Mouse (Mus musculus): Measurements from ENCODE around the gene Cryab. TPM values are rescaled to one million over a fixed set of nuclear protein-coding genes. Genes with fewer than 3 reads are reported as not detected.

Gene Cryab
- 1.1 TPM in 1 of 2 replicates, not detected in the other for polyA plus RNA-seq (2012; ENCODE audit: low replicate concordance)

DNA sequence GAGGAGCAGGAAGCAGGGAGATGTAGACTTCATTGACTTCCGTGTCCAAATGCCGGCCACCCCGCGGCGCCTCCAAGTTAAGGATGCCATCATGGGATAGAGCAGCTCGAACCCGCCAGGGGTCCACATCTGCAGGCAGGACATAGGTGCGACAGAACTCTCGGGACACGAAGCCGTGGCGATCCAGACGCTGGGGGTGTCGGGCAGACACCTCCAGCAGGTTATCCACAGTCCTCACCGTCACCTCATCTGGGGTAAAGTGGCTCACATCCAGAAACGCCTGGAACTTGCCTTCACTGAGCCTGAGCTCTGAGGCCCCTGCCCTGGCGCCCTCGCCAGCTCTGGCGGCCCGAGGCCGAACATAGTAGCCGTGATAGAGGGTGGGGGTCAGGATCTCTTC, at the start of gene Cryab:
Cryab (plus strand) TSS at position 3 of the 400 bp plus-strand sequence.

DNA sequence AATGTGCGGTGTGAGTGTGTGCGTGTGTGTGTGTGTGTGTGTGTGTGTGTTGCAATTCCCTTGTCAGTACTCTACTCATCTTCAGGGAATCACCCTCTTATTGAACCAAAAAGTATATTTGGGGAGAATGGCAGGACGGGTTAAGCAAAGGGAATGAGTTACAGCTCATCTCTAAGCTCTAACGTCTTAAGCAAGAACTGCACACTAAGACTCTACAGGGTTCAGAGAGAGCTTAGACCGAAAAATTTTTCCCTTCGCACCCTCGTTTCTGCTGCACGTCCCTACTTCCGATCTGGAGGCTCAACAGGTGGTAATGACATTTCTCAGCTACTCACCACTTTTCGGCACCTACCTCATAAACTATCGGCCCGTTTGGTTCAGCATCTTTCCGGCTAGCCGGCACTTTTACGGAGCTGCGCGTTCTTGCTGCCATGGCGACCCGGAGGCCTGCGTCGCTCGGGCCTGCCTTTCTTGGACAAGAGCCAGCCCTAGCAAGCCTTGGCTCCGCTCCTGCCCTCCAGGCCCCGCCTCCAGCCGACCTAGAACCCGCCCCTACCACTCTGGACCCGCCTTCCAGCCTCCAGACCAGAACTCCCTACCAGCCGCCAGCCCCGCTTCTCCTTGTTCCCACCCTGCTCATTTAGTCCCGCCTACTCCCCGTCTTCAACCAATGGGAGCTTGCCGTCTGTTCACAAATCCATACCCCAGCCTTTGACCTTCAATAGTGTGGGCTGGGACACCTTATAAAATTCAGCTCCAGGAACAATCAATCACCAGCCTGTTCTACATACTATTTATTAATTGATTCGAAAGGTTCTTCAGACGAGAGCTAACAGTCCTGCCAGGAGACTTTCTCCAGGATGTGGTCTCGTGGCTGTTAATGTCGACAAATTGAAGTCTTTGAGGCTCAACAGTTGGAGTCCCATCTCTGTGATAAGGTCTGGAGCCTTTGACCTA, 11.9 kb upstream of the Cryab start, which contains the start of gene Dixdc1:
Dixdc1 (minus strand) TSS at position 604 of the 957 bp plus-strand sequence.

DNA sequence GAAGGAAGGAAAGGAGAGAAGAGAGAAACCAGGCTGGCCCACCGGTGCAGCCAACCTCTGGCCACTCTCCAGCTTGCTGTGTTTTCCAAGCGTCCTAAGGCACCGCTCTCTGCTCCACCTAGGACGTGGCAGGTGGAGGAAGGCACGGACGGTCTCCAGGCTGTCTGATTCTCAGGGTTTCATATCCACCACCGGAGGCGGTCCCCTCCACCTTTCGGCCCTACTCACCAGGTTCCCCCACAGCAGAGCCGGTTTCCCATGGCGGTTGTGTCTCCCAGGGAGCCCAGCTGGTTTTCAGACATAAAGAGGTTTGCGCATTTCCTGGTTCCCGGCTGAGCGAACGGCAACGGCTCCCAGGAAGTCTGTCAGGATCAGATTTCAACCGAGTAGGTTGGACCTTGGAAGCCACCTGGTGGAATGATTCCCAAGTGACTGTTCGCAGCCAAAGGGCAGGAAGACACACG, 4.9 kb upstream of the Cryab start, which contains the start of gene 2310030G06Rik:
2310030G06Rik (minus strand) TSS at position 323 of the 464 bp plus-strand sequence.

DNA sequence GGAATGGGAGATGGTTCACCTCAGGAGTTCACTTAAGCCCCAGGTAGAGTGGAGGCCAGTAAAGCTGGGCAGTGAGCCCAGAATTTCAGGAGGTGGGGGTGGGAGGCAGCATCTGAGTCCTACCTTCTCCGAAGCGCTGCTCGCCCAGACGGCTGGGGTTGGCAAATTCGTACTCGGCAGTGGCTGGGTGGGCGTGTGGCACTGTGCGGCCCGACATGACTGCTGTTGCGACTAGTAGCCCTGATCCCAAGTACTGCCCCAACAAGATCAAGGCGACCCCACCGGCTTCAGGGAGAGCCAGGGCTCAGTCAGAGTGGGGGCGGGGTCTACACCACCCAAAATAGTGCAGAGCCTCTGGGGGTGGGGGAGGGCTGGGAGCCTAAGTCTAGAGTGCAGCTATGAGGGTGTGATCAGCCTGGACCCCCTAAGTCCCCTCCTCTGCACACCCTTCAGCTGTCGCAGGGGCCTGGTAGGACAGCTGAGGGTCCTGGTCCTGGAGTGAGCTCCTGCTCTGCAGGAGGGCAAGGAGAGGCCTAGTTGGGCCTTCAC, 1.0 kb downstream of the Cryab start, which contains the start of gene Hspb2:
Hspb2 (minus strand) TSS at position 301 of the 549 bp plus-strand sequence.

DNA sequence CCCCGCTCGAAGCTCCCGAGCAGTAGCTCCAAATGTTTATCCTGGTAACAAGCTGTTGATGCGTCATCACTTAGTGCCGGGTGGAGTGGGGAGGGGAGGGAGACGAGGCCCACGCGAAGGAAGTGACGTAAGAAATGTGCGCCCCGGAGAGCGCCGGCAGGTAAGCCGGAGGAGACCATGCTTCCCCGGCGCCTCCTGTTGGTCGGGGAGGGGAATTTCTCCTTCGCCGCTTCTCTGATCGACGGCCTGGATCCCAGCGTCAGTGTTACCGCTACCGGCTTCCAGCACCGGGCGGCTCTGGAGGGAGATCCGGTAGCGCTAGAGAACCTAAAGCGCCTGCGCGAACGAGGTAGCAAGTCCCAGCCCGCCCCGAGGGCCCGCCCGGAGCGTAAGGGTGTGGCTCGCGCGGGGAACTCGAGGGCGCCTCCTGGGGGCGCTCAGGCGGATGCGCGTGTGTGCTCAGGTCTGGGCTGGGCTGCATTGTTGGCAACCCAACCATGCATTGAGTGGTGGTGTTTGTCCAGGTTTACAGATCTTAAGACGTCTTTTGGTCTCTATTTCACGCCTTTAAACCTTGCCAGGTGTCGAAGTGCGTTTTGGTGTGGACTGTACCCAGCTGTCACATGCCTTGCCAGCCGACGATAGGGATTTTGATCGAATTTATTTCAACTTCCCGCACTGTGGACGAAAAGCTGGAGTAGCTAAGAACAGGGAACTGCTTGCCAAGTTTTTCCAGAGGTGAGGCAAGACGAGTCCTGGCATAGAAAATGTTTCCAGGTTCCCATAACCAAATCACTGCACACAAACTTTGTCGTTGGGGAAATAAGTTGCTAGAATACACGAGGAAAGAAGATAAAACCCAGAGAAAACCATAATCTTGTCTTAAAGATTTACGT, 17.2 kb downstream of the Cryab start, which contains the start of gene Fdxacb1:
Fdxacb1 (plus strand) TSS at position 130 of the 896 bp plus-strand sequence.

DNA sequence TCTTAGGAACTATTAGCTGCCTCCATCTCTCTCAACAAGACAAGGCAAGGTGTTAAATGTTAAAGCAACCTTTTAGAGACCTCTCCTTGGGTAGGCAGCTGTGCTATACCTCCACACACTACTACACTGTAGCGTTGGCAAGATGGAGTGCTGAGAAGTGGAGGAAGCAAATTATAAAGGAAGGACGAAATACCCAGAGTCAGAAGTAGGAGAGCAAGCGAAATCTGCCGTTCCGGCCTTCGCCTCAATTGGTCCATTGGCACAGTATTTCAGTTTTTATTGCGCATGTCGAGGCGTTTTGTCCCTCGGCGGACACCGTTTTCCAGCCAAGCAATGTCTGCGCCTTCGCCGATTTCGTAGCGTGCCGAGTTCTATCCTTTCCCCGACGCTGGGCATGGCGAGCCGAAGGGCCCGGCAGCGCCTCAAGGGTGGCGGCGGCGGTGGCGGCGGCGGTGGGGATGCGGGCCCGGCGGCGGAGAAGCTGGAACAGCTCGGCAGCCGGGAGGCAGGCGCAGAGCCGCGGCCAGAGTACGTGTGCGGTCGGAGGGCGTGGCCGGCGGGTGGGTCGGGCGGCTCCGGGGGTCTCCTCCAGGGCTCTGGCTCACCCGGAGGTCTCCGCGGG, 24.0 kb downstream of the Cryab start, which contains the start of the genes Alg9 and 1110032A03Rik:
Alg9 (plus strand) TSS at position 29 of the 622 bp plus-strand sequence.
1110032A03Rik (minus strand) TSS at position 530 of the 622 bp plus-strand sequence.

Other genes starting within 250 kb of the Cryab start
- gene Pts, start 222.6 kb upstream of the Cryab start, polyA plus RNA-seq (2012; ENCODE audit: low replicate concordance): 3.7 and 9.6 TPM in 2 replicates
- 2.0 TPM in 1 of 2 replicates, not detected in the other for gene Il18, start 196.5 kb upstream of the Cryab start, polyA plus RNA-seq (2012; ENCODE audit: low replicate concordance)
- not detected in 2 replicates for gene Bco2, start 196.1 kb upstream of the Cryab start, polyA plus RNA-seq (2012; ENCODE audit: low replicate concordance)
- gene Tex12, start 190.0 kb upstream of the Cryab start, polyA plus RNA-seq (2012; ENCODE audit: low replicate concordance): not detected in 2 replicates
- gene Sdhd, start 147.5 kb upstream of the Cryab start, polyA plus RNA-seq (2012; ENCODE audit: low replicate concordance): 4.9 and 64.9 TPM in 2 replicates
- gene Timm8b, start 147.4 kb upstream of the Cryab start, polyA plus RNA-seq (2012; ENCODE audit: low replicate concordance): 3.2 and 17.7 TPM in 2 replicates
- 0.17 TPM in 1 of 2 replicates, not detected in the other for gene Pih1d2, start 134.0 kb upstream of the Cryab start, polyA plus RNA-seq (2012; ENCODE audit: low replicate concordance)
- 5.4 and 6.9 TPM in 2 replicates for gene Nkapd1, start 133.9 kb upstream of the Cryab start, polyA plus RNA-seq (2012; ENCODE audit: low replicate concordance)
- gene Dlat, start 91.5 kb upstream of the Cryab start, polyA plus RNA-seq (2012; ENCODE audit: low replicate concordance): 59.9 and 70.1 TPM in 2 replicates
- not detected in 2 replicates for gene Dixdc1, start 11.8 kb upstream of the Cryab start, polyA plus RNA-seq (2012; ENCODE audit: low replicate concordance)
- gene 2310030G06Rik, start 4.8 kb upstream of the Cryab start, polyA plus RNA-seq (2012; ENCODE audit: low replicate concordance): not detected in 2 replicates
- not detected in 2 replicates for gene Hspb2, start 1.0 kb downstream of the Cryab start, polyA plus RNA-seq (2012; ENCODE audit: low replicate concordance)
- 0.81 and 2.6 TPM in 2 replicates for gene Fdxacb1, start 16.9 kb downstream of the Cryab start, polyA plus RNA-seq (2012; ENCODE audit: low replicate concordance)
- 4.8 and 6.6 TPM in 2 replicates for gene Alg9, start 23.7 kb downstream of the Cryab start, polyA plus RNA-seq (2012; ENCODE audit: low replicate concordance)
- 1.2 and 1.5 TPM in 2 replicates for gene 1110032A03Rik, start 24.2 kb downstream of the Cryab start, polyA plus RNA-seq (2012; ENCODE audit: low replicate concordance)
- 10.1 and 14.5 TPM in 2 replicates for gene Ppp2r1b, start 94.0 kb downstream of the Cryab start, polyA plus RNA-seq (2012; ENCODE audit: low replicate concordance)